Mouse (Mus musculus): ENCODE data around the gene A830031A19Rik. TPM values are rescaled to one million over a fixed set of nuclear protein-coding genes. Genes with fewer than 3 reads are reported as not detected.

The A830031A19Rik gene
- polyA plus RNA-seq, 1 experiment from 2014 or later: not detected

- Histone ChIP-seq H3K27me3 (replicated peaks; ENCODE audit: control insufficient read depth, insufficient read depth, low read length) (peaks cover 12% of the 10 kb centered on the region; the same call in 1 of the 2 replicates), H3K36me3 (ENCODE audit: control insufficient read depth, insufficient read depth, low read length) (no peaks in the 10 kb centered on the region), H3K4me3 (ENCODE audit: low read depth, low read length) (peak overlapping the region; percentile 68), H3K9ac (ENCODE audit: low read length) (peak overlapping the region; percentile 89), H3K4me1 (replicated peaks; ENCODE audit: control insufficient read depth, insufficient read depth, low read length) (peaks cover 9% of the 10 kb centered on the region), H3K27ac (ENCODE audit: low read depth) (peak overlapping the region; percentile 95), H3K9me3 (ENCODE audit: control insufficient read depth, low read length) (no peaks in the 10 kb centered on the region), H3K4me2 (ENCODE audit: low read length) (peak overlapping the region; percentile 100)
- ATAC-seq (replicated peaks; ENCODE audit: low FRiP score, low TSS enrichment, low read depth) (peak; percentile 65), DNase-seq (ENCODE audit: low spot score) (peak; percentile 89)
- under 1% methylated on average over 59 of the region's 59 CpGs for WGBS
Observed at GRCm38 (mm10) chr11:24076821-24077730, 2.2 kb upstream of the A830031A19Rik start.

- H3K4me2 ChIP-seq (ENCODE audit: low read length): peak overlapping the region; percentile 100
- peak overlapping the region; percentile 95 for H3K27ac ChIP-seq (ENCODE audit: low read depth)
- no peaks in the 10 kb centered on the region for H3K9me3 ChIP-seq (ENCODE audit: control insufficient read depth, low read length)
- H3K27me3 ChIP-seq (replicated peaks; ENCODE audit: control insufficient read depth, insufficient read depth, low read length): peaks cover 12% of the 10 kb centered on the region; the same call in 1 of the 2 replicates
- under 1% methylated on average over 32 of the region's 32 CpGs for whole genome bisulfite sequencing
- H3K4me1 ChIP-seq (replicated peaks; ENCODE audit: control insufficient read depth, insufficient read depth, low read length): peaks cover 9% of the 10 kb centered on the region
- no peaks in the 10 kb centered on the region for H3K36me3 ChIP-seq (ENCODE audit: control insufficient read depth, insufficient read depth, low read length)
- DNase-seq (ENCODE audit: low spot score): peak; percentile 86
- no peak for ATAC-seq (replicated peaks; ENCODE audit: low FRiP score, low TSS enrichment, low read depth)
- peak overlapping the region; percentile 68 for H3K4me3 ChIP-seq (ENCODE audit: low read depth, low read length)
- peak overlapping the region; percentile 89 for H3K9ac ChIP-seq (ENCODE audit: low read length)
Observed at GRCm38 (mm10) chr11:24076127-24076650, 1.3 kb upstream of the A830031A19Rik start.

GRCm38 (mm10) chr11:24075486-24076126, 752 bp upstream of the A830031A19Rik start:
- 2% methylated on average over 17 of the region's 17 CpGs for WGBS
- no peaks in the 10 kb centered on the region for H3K9me3 ChIP-seq (ENCODE audit: control insufficient read depth, low read length)
- peak overlapping the region; percentile 89 for H3K9ac ChIP-seq (ENCODE audit: low read length)
- H3K36me3 ChIP-seq (ENCODE audit: control insufficient read depth, insufficient read depth, low read length): no peaks in the 10 kb centered on the region
- peaks cover 12% of the 10 kb centered on the region; the same call in 1 of the 2 replicates for H3K27me3 ChIP-seq (replicated peaks; ENCODE audit: control insufficient read depth, insufficient read depth, low read length)
- DNase-seq (ENCODE audit: low spot score): no peak
- peaks cover 9% of the 10 kb centered on the region for H3K4me1 ChIP-seq (replicated peaks; ENCODE audit: control insufficient read depth, insufficient read depth, low read length)
- ATAC-seq (replicated peaks; ENCODE audit: low FRiP score, low TSS enrichment, low read depth): no peak
- H3K4me2 ChIP-seq (ENCODE audit: low read length): peak overlapping the region; percentile 100
- H3K27ac ChIP-seq (ENCODE audit: low read depth): peak overlapping the region; percentile 95
- H3K4me3 ChIP-seq (ENCODE audit: low read depth, low read length): peak overlapping the region; percentile 68

- H3K27ac ChIP-seq (ENCODE audit: low read depth): no peak overlapping the region
- ATAC-seq (replicated peaks; ENCODE audit: low FRiP score, low TSS enrichment, low read depth): no peak
- H3K4me2 ChIP-seq (ENCODE audit: low read length): peak overlapping the region; percentile 55
- H3K9ac ChIP-seq (ENCODE audit: low read length): no peak overlapping the region
- 2% methylated on average over 18 of the region's 18 CpGs for WGBS
- peaks cover 12% of the 10 kb centered on the region; the same call in 1 of the 2 replicates for H3K27me3 ChIP-seq (replicated peaks; ENCODE audit: control insufficient read depth, insufficient read depth, low read length)
- no peak for DNase-seq (ENCODE audit: low spot score)
- no peaks in the 10 kb centered on the region for H3K36me3 ChIP-seq (ENCODE audit: control insufficient read depth, insufficient read depth, low read length)
- H3K4me3 ChIP-seq (ENCODE audit: low read depth, low read length): peak overlapping the region; percentile 25
- H3K9me3 ChIP-seq (ENCODE audit: control insufficient read depth, low read length): no peaks in the 10 kb centered on the region
- peaks cover 9% of the 10 kb centered on the region for H3K4me1 ChIP-seq (replicated peaks; ENCODE audit: control insufficient read depth, insufficient read depth, low read length)
Observed at GRCm38 (mm10) chr11:24074021-24074591, 748 bp downstream of the A830031A19Rik start.

- no peaks in the 10 kb centered on the region for H3K36me3 ChIP-seq (ENCODE audit: control insufficient read depth, insufficient read depth, low read length)
- H3K27ac ChIP-seq (ENCODE audit: low read depth): no peak overlapping the region
- peaks cover 6% of the 10 kb centered on the region; the same call in 1 of the 2 replicates for H3K4me1 ChIP-seq (replicated peaks; ENCODE audit: control insufficient read depth, insufficient read depth, low read length)
- H3K4me2 ChIP-seq (ENCODE audit: low read length): no peak overlapping the region
- ATAC-seq (replicated peaks; ENCODE audit: low FRiP score, low TSS enrichment, low read depth) (no peak), DNase-seq (ENCODE audit: low spot score) (no peak)
- no peaks in the 10 kb centered on the region for H3K9me3 ChIP-seq (ENCODE audit: control insufficient read depth, low read length)
- WGBS: 48% methylated on average over 4 of the region's 4 CpGs
- 0 out of 2 replicates have a peak, but pooled peaks cover 4% of the 10 kb centered on the region for H3K27me3 ChIP-seq (replicated peaks; ENCODE audit: control insufficient read depth, insufficient read depth, low read length)
- no peak overlapping the region for H3K9ac ChIP-seq (ENCODE audit: low read length)
- H3K4me3 ChIP-seq (ENCODE audit: low read depth, low read length): no peak overlapping the region
Observed at GRCm38 (mm10) chr11:24065313-24065712, 9.5 kb downstream of the A830031A19Rik start.

GRCm38 (mm10) chr11:24064221-24064620, 10.6 kb downstream of the A830031A19Rik start:
- WGBS: 60% methylated on average over 6 of the region's 6 CpGs
- Histone ChIP-seq H3K27me3 (replicated peaks; ENCODE audit: control insufficient read depth, insufficient read depth, low read length) (peaks cover 5% of the 10 kb centered on the region; the same call in 1 of the 2 replicates), H3K4me3 (ENCODE audit: low read depth, low read length) (no peak overlapping the region), H3K27ac (ENCODE audit: low read depth) (no peak overlapping the region), H3K36me3 (ENCODE audit: control insufficient read depth, insufficient read depth, low read length) (no peaks in the 10 kb centered on the region), H3K9me3 (ENCODE audit: control insufficient read depth, low read length) (no peaks in the 10 kb centered on the region), H3K4me2 (ENCODE audit: low read length) (no peak overlapping the region), H3K4me1 (replicated peaks; ENCODE audit: control insufficient read depth, insufficient read depth, low read length) (peaks cover 6% of the 10 kb centered on the region; the same call in 1 of the 2 replicates), H3K9ac (ENCODE audit: low read length) (no peak overlapping the region)
- no peak for DNase-seq (ENCODE audit: low spot score)
- ATAC-seq (replicated peaks; ENCODE audit: low FRiP score, low TSS enrichment, low read depth): no peak

GRCm38 (mm10) chr11:24062495-24063096, 12.3 kb downstream of the A830031A19Rik start:
- Histone ChIP-seq H3K4me3 (ENCODE audit: low read depth, low read length) (no peak overlapping the region), H3K27ac (ENCODE audit: low read depth) (no peak overlapping the region), H3K27me3 (replicated peaks; ENCODE audit: control insufficient read depth, insufficient read depth, low read length) (peaks cover 7% of the 10 kb centered on the region; the same call in 1 of the 2 replicates), H3K36me3 (ENCODE audit: control insufficient read depth, insufficient read depth, low read length) (no peaks in the 10 kb centered on the region), H3K9me3 (ENCODE audit: control insufficient read depth, low read length) (no peaks in the 10 kb centered on the region), H3K4me2 (ENCODE audit: low read length) (no peak overlapping the region), H3K4me1 (replicated peaks; ENCODE audit: control insufficient read depth, insufficient read depth, low read length) (peaks cover 6% of the 10 kb centered on the region; the same call in 1 of the 2 replicates), H3K9ac (ENCODE audit: low read length) (no peak overlapping the region)
- 20% methylated on average over 9 of the region's 9 CpGs for WGBS
- DNase-seq (ENCODE audit: low spot score) (no peak), ATAC-seq (replicated peaks; ENCODE audit: low FRiP score, low TSS enrichment, low read depth) (no peak)

GRCm38 (mm10) chr11:24061819-24062218, 13.0 kb downstream of the A830031A19Rik start:
- 1% methylated on average over 14 of the region's 14 CpGs for WGBS
- 0 out of 2 replicates have a peak, but pooled peaks have one; percentile 43 for ATAC-seq (replicated peaks; ENCODE audit: low FRiP score, low TSS enrichment, low read depth)
- peaks cover 7% of the 10 kb centered on the region; the same call in 1 of the 2 replicates for H3K27me3 ChIP-seq (replicated peaks; ENCODE audit: control insufficient read depth, insufficient read depth, low read length)

More at GRCm38 (mm10) chr11:24061819-24062218, 13.0 kb downstream of the A830031A19Rik start:
- Histone ChIP-seq H3K9ac (ENCODE audit: low read length) (no peak overlapping the region; the same call in 1 of the 2 replicates), H3K4me2 (ENCODE audit: low read length) (peak overlapping the region; percentile 54), H3K27ac (ENCODE audit: low read depth) (no peak overlapping the region), H3K36me3 (ENCODE audit: control insufficient read depth, insufficient read depth, low read length) (no peaks in the 10 kb centered on the region), H3K4me3 (ENCODE audit: low read depth, low read length) (peak overlapping the region; percentile 29), H3K9me3 (ENCODE audit: control insufficient read depth, low read length) (no peaks in the 10 kb centered on the region), H3K4me1 (replicated peaks; ENCODE audit: control insufficient read depth, insufficient read depth, low read length) (peaks cover 6% of the 10 kb centered on the region; the same call in 1 of the 2 replicates)
- DNase-seq (ENCODE audit: low spot score): peak; percentile 64
